ENCODE assay signal across 8 mouse cellular contexts in genomic region chr9:20726859-20727600, GRCm38 (mm10). TPM values are rescaled to one million over a fixed set of nuclear protein-coding genes. Genes with fewer than 3 reads are reported as not detected.
DNase-seq lines count a peak whose midpoint lies in the region; ATAC-seq lines count a peak whose summit lies in the region.

No protein-coding gene starts in this region.

- peak; percentile 41 for ATAC-seq in forebrain, embryonic 16.5 days
- peak; percentile 48 for ATAC-seq in neural tube, embryonic 14.5 days (ENCODE audit: low read depth)

- DNase-seq in cerebellum, postnatal 25 days = peak; percentile 35 to 56
- no peak for DNase-seq in cerebellum, adult 9-10 months
- DNase-seq in retina, postnatal 1 day = peak; percentile 56
- no peak for DNase-seq in retina, embryonic 14.5 days (ENCODE audit: low spot score)
- DNase-seq in limb, embryonic 10.5 days (ENCODE audit: low spot score) = peak; percentile 56
- DNase-seq in cerebellum, adult 11-12 months = no peak

- no peaks in the 10 kb centered on the region for H3K36me3 ChIP-seq in forebrain, embryonic 16.5 days (ENCODE audit: control insufficient read depth, insufficient read depth)
- no peaks in the 10 kb centered on the region for H3K36me3 ChIP-seq in limb, embryonic 10.5 days
- H3K36me3 ChIP-seq in neural tube, embryonic 14.5 days (ENCODE audit: control insufficient read depth, insufficient read depth, low read length) = no peaks in the 10 kb centered on the region

- H3K4me2 ChIP-seq in forebrain, embryonic 16.5 days (ENCODE audit: low read length) = peak overlapping the region; percentile 81
- H3K4me2 ChIP-seq in neural tube, embryonic 14.5 days (ENCODE audit: low read depth, low read length) = peak overlapping the region; percentile 98

- H3K9ac ChIP-seq in forebrain, embryonic 16.5 days (replicated peaks; ENCODE audit: low read depth, low read length) = peak overlapping the region; percentile 50
- H3K9ac ChIP-seq in neural tube, embryonic 14.5 days (replicated peaks; ENCODE audit: low read depth, low read length) = peak overlapping the region; percentile 76

- H3K27ac ChIP-seq in forebrain, embryonic 16.5 days (ENCODE audit: low read length) = no peak overlapping the region
- no peak overlapping the region for H3K27ac ChIP-seq in limb, embryonic 10.5 days
- H3K27ac ChIP-seq in neural tube, embryonic 14.5 days (ENCODE audit: low read depth, low read length) = 0 out of 2 replicates have a peak overlapping the region, but pooled peaks have one; percentile 29

- peaks cover 25% of the 10 kb centered on the region for H3K4me1 ChIP-seq in forebrain, embryonic 16.5 days (replicated peaks; ENCODE audit: control insufficient read depth, insufficient read depth, low read length)
- H3K4me1 ChIP-seq in limb, embryonic 10.5 days = peaks cover 19% of the 10 kb centered on the region
- peaks cover 19% of the 10 kb centered on the region for H3K4me1 ChIP-seq in neural tube, embryonic 14.5 days (ENCODE audit: control insufficient read depth, insufficient read depth, low read length)

- 0% methylated on average over 45 of the region's 54 CpGs for WGBS in forebrain, embryonic 16.5 days
- under 1% methylated on average over 53 of the region's 54 CpGs for WGBS in limb, embryonic 10.5 days
- WGBS in neural tube, embryonic 14.5 days = under 1% methylated on average over 50 of the region's 54 CpGs

- peaks cover 6% of the 10 kb centered on the region; the same call in 1 of the 2 replicates for H3K27me3 ChIP-seq in forebrain, embryonic 16.5 days (replicated peaks; ENCODE audit: control insufficient read depth, insufficient read depth, low read length)
- peaks cover 72% of the 10 kb centered on the region for H3K27me3 ChIP-seq in limb, embryonic 10.5 days (ENCODE audit: low read depth, poor library complexity, severe bottlenecking)
- H3K27me3 ChIP-seq in neural tube, embryonic 14.5 days (ENCODE audit: control insufficient read depth, insufficient read depth, low read length) = no peaks in the 10 kb centered on the region

- no peaks in the 10 kb centered on the region for H3K9me3 ChIP-seq in forebrain, embryonic 16.5 days (ENCODE audit: control insufficient read depth, low read length)
- no peaks in the 10 kb centered on the region for H3K9me3 ChIP-seq in limb, embryonic 10.5 days (replicated peaks)
- H3K9me3 ChIP-seq in neural tube, embryonic 14.5 days (ENCODE audit: control insufficient read depth, low read length) = no peaks in the 10 kb centered on the region

- peak overlapping the region; percentile 47 for H3K4me3 ChIP-seq in forebrain, embryonic 16.5 days (replicated peaks; ENCODE audit: low read length)
- peak overlapping the region; percentile 64 for H3K4me3 ChIP-seq in limb, embryonic 10.5 days
- H3K4me3 ChIP-seq in neural tube, embryonic 14.5 days (ENCODE audit: low read depth, low read length) = peak overlapping the region; percentile 58

RNA-seq across cellular contexts. Expression of gene Olfm2, which starts 19.1 kb away (rescaled TPM):
- 143 and 173 TPM in 2 replicates for polyA plus RNA-seq in forebrain, embryonic 16.5 days (2015; fragmentation: Nextera tagmentation; extraction: Ambion mirVana)
- 1.5 and 3.2 TPM in 2 replicates for polyA plus RNA-seq in limb, embryonic 10.5 days (2016; fragmentation: Nextera tagmentation; extraction: Ambion mirVana)
- polyA plus RNA-seq in neural tube, embryonic 14.5 days (2014; fragmentation: Nextera tagmentation; extraction: Ambion mirVana) = 155 and 202 TPM in 2 replicates

Comparison
In these comparisons a context has a peak if more than half of its experiments do, and no peak if none do; other contexts are left out.
1. DNase-seq: peak in cerebellum, postnatal 25 days (2 of 2), retina, postnatal 1 day (single experiment) and limb, embryonic 10.5 days (single experiment); none in cerebellum, adult 9-10 months (single experiment), retina, embryonic 14.5 days (single experiment) and cerebellum, adult 11-12 months (single experiment).
2. RNA of gene Olfm2, which starts 19.1 kb away (polyA plus RNA-seq): 155 to 202 TPM in neural tube, embryonic 14.5 days and 143 to 173 TPM in forebrain, embryonic 16.5 days; 1.5 to 3.2 TPM in limb, embryonic 10.5 days; every median in the first group is over 10 times any median in the second.
3. Peak in every context shown above with its lines, with median percentiles within 50 percentile points of each other: H3K4me3 ChIP-seq.